Mouse (Mus musculus) liver, adult 2 months (tissue): ENCODE data around the gene Sufu. TPM values are rescaled to one million over a fixed set of nuclear protein-coding genes. Genes with fewer than 3 reads are reported as not detected.

ENCODE experiments used
- DNase-seq: peaks from one replicate; pipeline ENCODE4 v3.0.0-alpha.2; 2011; ENCODE audit warnings: low read depth, low spot score; ENCODE audit errors: extremely low read depth
- H3K27ac ChIP-seq: fragments of 200-500 bp; replicated peaks from 2 replicates; pipeline ENCODE4 v1.5.1; 2012; ENCODE audit warnings: low read depth, mild to moderate bottlenecking, control low read depth, inconsistent platforms, low read length; ENCODE audit not compliant: insufficient read depth
- H3K27me3 ChIP-seq: fragments of 200-500 bp; 2 replicates; pipeline ENCODE4 v1.6.1; 2012; ENCODE audit warnings: mild to moderate bottlenecking, moderate library complexity, low read length, inconsistent platforms; ENCODE audit not compliant: control insufficient read depth, insufficient read depth
- H3K36me3 ChIP-seq: fragments of 200-500 bp; 2 replicates; pipeline ENCODE4 v1.6.1; 2012; ENCODE audit warnings: low read length, inconsistent platforms; ENCODE audit not compliant: control insufficient read depth, insufficient read depth
- H3K4me1 ChIP-seq: fragments of 200-500 bp; 2 replicates; pipeline ENCODE4 v1.6.1; 2011; ENCODE audit warnings: low read length; ENCODE audit not compliant: control insufficient read depth, insufficient read depth
- H3K4me3 ChIP-seq: fragments of 200-500 bp; 2 replicates; pipeline ENCODE4 v1.5.1; 2011; ENCODE audit warnings: low read depth, mild to moderate bottlenecking, control low read depth, low read length, moderate library complexity; ENCODE audit not compliant: insufficient read depth
- H3K79me2 ChIP-seq: fragments of 200-500 bp; 2 replicates; pipeline ENCODE4 v1.6.1; 2012; ENCODE audit warnings: inconsistent platforms, mild to moderate bottlenecking, low read length, moderate library complexity; ENCODE audit not compliant: control insufficient read depth, insufficient read depth
- H3K9ac ChIP-seq: fragments of 200-500 bp; 2 replicates; pipeline ENCODE4 v1.6.1; 2012; ENCODE audit warnings: low read depth, mild to moderate bottlenecking, control low read depth, inconsistent platforms, low read length
- CTCF ChIP-seq: fragments of 200-500 bp; IDR thresholded peaks from 2 replicates; pipeline ENCODE4 v1.5.1; 2011; ENCODE audit warnings: low read depth, low read length, control low read depth
- POLR2A ChIP-seq: fragments of 200-500 bp; IDR thresholded peaks from 2 replicates; pipeline ENCODE4 v1.6.1; 2011; ENCODE audit warnings: low read length, control low read depth; ENCODE audit not compliant: insufficient read depth; ENCODE audit errors: extremely low read depth
- WGBS: fragments of 180-500 bp; shearing (Covaris S2); methylation state at CpG from one replicate; pipeline ENCODE4 v1.1.7; 2018; 5-methylcytosine and 5-hydroxymethylcytosine counted together
- polyA plus RNA-seq: library from polyadenylated mRNA; depleted of rRNA; stranded (reverse); fragments of >200 nt; gene quantifications from 2 replicates; pipeline ENCODE4 v1.2.3, GENCODE M21; 2012
- total RNA-seq: library from RNA; depleted of rRNA; stranded (reverse); fragments of >200 nt; gene quantifications from 2 replicates; pipeline ENCODE4 v1.2.3, GENCODE M21; 2014

Sufu gene
- total and polyA plus RNA-seq, 2 experiments = 1.1 to 3.2 TPM

DNA sequence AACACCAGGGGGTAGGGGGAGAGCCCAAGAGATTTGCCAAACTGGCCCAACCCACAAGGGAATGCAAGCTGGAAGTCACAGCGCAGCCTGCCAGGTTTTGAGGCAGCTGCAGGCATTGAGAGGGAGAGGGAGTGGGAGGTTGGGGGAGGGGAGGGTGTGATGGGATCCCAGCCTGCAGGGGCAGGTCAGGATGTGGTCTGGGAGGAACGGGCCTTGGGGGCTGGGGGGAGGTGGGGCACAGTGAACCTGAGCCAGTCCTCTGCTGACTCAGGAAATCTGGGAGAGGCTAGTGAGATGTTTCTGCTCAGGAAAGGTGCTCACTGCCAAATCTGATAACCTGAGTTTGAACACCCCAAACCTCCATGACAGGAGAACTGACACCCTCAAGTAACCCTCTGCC lies 93.9 kb downstream of the Sufu start:
- 37% methylated on average over 2 of the region's 2 CpGs for WGBS
- Histone ChIP-seq H3K36me3 (no peaks in the 10 kb centered on the region), H3K4me1 (no peaks in the 10 kb centered on the region), H3K9ac (no peak overlapping the region), H3K27ac (no peak overlapping the region), H3K79me2 (no peaks in the 10 kb centered on the region), H3K4me3 (no peak overlapping the region), H3K27me3 (no peaks in the 10 kb centered on the region)
- no peak for TF ChIP-seq POLR2A
- no peak for TF ChIP-seq CTCF
- DNase-seq = no peak

DNA sequence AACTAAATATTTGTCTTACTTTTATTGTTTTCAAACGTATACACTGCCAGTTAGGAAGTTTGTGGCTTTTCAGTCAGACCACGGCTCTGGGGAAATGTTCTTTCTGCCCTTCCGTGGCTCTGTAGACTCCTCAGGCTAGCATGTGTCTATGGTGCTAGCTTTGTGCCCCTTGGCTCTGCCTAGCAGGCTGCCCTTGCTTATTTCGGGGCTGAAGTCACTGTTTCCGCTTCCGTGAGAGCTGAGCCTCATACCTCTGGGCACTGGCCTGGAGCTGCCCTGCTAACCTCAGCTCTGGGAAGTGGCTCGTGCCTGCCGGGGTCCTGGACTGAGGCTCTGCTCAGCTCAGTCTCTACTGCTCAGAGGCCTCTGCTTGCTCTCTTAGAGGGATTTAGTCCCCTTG lies 98.4 kb downstream of the Sufu start:
- Histone ChIP-seq H3K27me3 (no peaks in the 10 kb centered on the region), H3K79me2 (no peaks in the 10 kb centered on the region), H3K4me1 (no peaks in the 10 kb centered on the region), H3K9ac (no peak overlapping the region), H3K27ac (no peak overlapping the region), H3K36me3 (no peaks in the 10 kb centered on the region), H3K4me3 (no peak overlapping the region)
- 85% methylated on average over 8 of the region's 8 CpGs for WGBS
- DNase-seq = no peak
- TF ChIP-seq CTCF (no peak), POLR2A (no peak)

DNA sequence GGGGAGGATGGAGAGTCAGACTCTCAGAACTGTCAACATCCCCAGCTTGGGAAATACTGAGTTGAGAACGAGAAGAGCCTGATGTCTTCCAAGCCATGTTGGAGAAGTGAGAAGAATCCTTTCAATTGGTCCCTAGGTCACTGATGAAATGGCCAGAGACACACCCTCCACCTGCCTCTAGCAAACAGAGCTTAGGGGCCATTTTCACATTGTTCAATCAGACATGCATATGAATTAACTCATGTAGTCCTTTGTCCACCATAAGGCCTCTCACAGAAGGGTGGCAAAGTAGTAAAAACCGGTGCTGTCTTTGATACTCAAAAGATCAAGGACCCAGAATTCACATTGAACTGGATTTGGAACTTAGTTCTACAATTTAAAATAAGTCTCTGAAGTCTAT lies 100.5 kb downstream of the Sufu start:
- H3K27me3 ChIP-seq = no peaks in the 10 kb centered on the region
- no peaks in the 10 kb centered on the region for H3K79me2 ChIP-seq
- no peaks in the 10 kb centered on the region for H3K36me3 ChIP-seq
- no peak overlapping the region for H3K27ac ChIP-seq
- no peak overlapping the region for H3K4me3 ChIP-seq
- WGBS = 78% methylated on average over 2 of the region's 2 CpGs
- DNase-seq = no peak
- no peak for TF ChIP-seq CTCF
- TF ChIP-seq POLR2A = no peak
- H3K9ac ChIP-seq = no peak overlapping the region
- H3K4me1 ChIP-seq = no peaks in the 10 kb centered on the region

DNA sequence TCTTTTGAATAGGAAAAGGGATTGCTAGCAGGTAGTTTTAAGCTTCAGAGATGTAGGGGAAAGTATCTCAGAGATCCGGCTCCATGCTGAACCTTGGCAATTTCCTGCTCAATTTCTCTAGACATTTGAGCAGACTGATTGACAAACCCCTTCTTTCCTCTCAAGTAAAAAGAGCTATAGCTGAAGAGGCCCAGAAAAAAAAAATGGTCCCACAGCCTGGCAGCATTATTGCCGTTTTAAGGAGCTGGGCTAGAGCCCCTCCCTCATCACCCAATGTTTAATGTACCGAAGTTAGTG lies 102.8 kb downstream of the Sufu start:
- DNase-seq = no peak
- H3K79me2 ChIP-seq = peaks cover 13% of the 10 kb centered on the region; the same call in 1 of the 2 replicates
- H3K36me3 ChIP-seq = no peaks in the 10 kb centered on the region
- H3K4me3 ChIP-seq = no peak overlapping the region
- whole genome bisulfite sequencing = 3% methylated on average over 3 of the region's 3 CpGs
- H3K27me3 ChIP-seq = no peaks in the 10 kb centered on the region
- no peak overlapping the region for H3K9ac ChIP-seq
- peak overlapping the region; percentile 33 for H3K27ac ChIP-seq
- TF ChIP-seq POLR2A (no peak), CTCF (no peak)
- H3K4me1 ChIP-seq = peaks cover 2% of the 10 kb centered on the region; the same call in 1 of the 2 replicates

DNA sequence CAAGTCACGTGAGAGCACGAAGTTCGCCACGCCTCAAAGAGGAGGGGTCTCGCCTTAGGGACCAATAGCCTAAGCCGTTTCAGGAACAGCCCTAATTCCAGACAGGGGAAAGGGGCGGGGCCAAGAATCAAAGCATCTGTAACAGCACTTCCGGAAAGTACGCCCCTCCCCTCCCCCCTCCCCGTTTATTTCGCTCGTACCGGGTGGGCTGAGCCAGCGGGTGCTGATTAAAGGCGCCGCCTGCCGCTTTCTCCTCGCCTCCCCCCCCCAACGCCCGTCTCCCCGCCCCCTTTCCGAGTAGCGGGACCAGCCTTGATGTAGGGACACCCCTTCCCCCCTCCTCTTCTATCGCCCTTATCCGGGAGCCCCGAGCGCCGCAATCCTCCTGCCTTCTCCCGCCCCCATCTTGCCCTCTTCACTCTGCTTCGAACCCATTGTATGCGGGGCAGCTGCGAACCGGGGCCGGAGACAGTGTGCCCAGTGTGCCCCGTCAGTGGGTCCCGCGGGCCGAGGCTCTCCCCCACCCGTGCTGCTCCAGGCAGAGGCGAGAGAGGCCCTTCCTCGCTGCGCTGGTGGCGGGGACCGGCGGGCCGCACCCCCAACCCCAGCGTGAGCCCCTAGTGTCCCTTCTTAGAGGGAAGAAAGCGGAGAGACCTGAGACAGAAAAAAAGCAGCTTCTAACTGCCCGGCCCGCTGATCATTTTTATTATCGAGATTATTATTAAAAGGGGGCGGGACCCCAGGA lies 103.3 kb downstream of the Sufu start:
- no peaks in the 10 kb centered on the region for H3K36me3 ChIP-seq
- peaks cover 17% of the 10 kb centered on the region; the same call in 1 of the 2 replicates for H3K79me2 ChIP-seq
- WGBS = under 1% methylated on average over 50 of the region's 52 CpGs
- H3K27ac ChIP-seq = peak overlapping the region; percentile 99
- no peaks in the 10 kb centered on the region for H3K27me3 ChIP-seq
- DNase-seq = peak; percentile 98
- peak overlapping the region; percentile 92 for H3K9ac ChIP-seq
- peaks cover 6% of the 10 kb centered on the region for H3K4me1 ChIP-seq
- TF ChIP-seq POLR2A (peak; percentile 23; the same call in 1 of the 2 replicates), CTCF (no peak)
- H3K4me3 ChIP-seq = peak overlapping the region; percentile 75

DNA sequence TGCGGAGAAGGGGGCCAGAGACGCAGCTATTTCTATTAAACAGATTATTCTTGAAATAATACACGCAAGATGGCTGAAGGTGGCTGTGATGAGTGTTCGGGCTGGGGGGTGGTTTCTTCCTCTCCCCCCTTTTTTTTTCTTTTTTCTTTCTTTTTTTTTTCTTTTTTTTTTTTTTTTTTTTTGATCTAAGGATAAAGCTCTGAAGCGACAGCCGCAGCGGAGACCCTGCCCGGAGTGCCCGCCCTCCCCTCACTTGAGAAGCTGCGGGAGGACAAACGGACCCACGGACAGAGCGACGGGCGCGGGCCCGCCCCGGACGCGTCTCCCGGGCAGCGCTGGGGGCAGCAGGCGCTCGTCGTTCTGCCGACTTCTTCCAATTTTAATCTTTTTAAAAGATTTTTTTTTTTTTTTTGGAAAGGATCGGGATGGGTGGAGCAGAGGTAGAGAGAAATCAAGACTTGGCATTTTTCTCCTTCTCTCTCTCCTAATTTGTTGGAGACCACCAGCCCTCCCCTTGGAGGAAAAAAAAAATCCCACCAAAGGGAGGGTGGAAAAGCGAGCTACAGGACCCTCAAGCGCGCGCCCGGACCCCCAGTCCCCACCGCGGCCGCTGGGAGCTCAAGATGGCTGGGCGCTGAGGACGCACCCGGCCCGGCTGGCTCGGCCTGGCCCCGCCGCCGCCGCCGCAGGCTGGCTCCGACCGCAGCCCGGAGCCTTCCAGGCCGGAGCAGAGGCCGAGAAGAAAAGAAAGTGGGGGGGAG lies 104.1 kb downstream of the Sufu start:
- peak overlapping the region; percentile 95 for H3K9ac ChIP-seq
- peaks cover 10% of the 10 kb centered on the region for H3K4me1 ChIP-seq
- 0% methylated on average over 38 of the region's 50 CpGs for WGBS
- peak; percentile 30 for DNase-seq
- H3K4me3 ChIP-seq = peak overlapping the region; percentile 75
- H3K79me2 ChIP-seq = peaks cover 24% of the 10 kb centered on the region; the same call in 1 of the 2 replicates
- TF ChIP-seq CTCF (no peak), POLR2A (peak; percentile 48; the same call in 1 of the 2 replicates)
- H3K27me3 ChIP-seq = no peaks in the 10 kb centered on the region
- peak overlapping the region; percentile 99 for H3K27ac ChIP-seq
- H3K36me3 ChIP-seq = no peaks in the 10 kb centered on the region
